Mouse (Mus musculus) layer of hippocampus, postnatal 36 days (tissue): ENCODE data around the gene Slc33a1. TPM values are rescaled to one million over a fixed set of nuclear protein-coding genes. Genes with fewer than 3 reads are reported as not detected.

ENCODE experiments used
- DNase-seq, 2 experiments: peaks; one replicate each; pipeline ENCODE4 v3.0.0; 2022
- total RNA-seq, 2 experiments: library from RNA; stranded (reverse); gene quantifications; 2 replicates each; pipeline ENCODE4 v1.2.3; 2021

Slc33a1 gene
- 10 to 100 TPM; 29.1 to 31.0 TPM for total RNA-seq

DNA sequence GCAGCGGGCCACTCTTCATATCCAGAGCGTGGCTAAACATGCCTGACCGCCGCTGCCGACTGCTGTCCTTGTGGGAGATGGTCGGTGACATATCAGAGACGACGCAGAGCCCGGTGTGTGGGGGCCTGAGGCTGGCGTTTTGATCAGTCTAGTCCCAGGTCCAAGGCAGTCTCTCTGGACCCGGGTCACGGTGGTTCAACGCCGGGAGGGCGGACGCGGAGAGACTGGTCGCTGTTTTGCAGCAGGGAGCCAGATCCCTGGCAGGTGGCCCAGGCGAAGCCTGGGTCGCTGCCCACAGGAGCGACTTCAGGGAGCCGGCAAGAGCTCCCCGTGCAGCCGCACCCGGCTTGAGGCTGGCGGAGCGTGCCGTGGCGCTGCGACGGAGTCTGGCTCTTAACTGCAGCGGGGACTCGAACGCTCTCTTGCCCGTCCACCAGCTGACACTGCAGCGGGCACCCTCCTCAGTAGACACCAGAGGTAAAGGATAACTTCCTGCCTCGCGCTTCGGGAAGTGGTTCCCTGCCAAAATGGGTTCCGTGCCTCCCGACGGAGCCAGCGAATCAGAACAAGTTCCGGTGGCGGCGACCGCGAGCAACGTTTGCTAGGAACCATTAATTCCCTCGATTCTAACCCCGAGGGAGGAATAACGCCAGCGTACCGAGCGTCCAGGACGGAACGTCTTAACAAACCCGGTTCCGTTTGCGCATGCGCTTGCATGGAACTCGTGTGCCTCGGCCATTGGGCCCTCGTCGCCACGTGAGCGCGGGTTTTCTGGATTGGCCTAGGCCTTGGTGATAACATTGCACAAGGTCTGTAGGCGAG lies at the start of gene Slc33a1:
TSS of gene Slc33a1 (minus strand) at position 669 of the 822 bp plus-strand sequence.
- DNase-seq, result peak; percentile 98 to 99

GRCm38 (mm10) chr3:63988722-63989440 lies 24.3 kb upstream of the Slc33a1 start:
- no peak for DNase-seq

- no peak for DNase-seq
These were observed 22.1 kb upstream of the Slc33a1 start for GRCm38 (mm10) chr3:63986656-63987055.

DNA sequence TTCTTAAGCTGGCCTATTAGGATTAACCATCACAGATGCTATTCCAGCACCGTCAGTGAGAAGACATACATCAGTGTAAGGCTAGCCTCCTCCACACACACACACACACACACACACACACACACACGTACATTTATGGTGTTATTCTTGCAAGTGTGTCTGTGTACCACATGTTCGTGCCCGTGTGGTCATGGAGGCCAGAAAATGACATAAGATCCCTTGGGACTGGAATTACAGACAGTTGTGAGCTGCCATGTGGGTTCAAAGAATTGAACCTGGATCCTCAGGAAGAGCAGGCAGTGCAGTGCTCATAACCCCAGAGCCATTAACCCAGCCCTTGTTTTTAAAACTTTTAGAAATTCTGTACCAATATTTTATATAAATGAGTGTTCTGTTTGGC lies 13.3 kb upstream of the Slc33a1 start:
- DNase-seq, result no peak

- DNase-seq, result peak; percentile 89
These were observed 11.7 kb upstream of the Slc33a1 start, which contains the start of gene Gmps for GRCm38 (mm10) chr3:63975955-63976908. Gmps (plus strand) TSS chr3:63976106.

GRCm38 (mm10) chr3:63965929-63966328 lies 1.4 kb upstream of the Slc33a1 start:
- DNase-seq, result no peak

- DNase-seq, result no peak
These were observed 318 bp upstream of the Slc33a1 start for GRCm38 (mm10) chr3:63964922-63965249.

GRCm38 (mm10) chr3:63963421-63964099 lies 1.0 kb downstream of the Slc33a1 start:
- no peak for DNase-seq

- DNase-seq, result no peak
These were observed 14.7 kb downstream of the Slc33a1 start for GRCm38 (mm10) chr3:63949837-63950236.

DNA sequence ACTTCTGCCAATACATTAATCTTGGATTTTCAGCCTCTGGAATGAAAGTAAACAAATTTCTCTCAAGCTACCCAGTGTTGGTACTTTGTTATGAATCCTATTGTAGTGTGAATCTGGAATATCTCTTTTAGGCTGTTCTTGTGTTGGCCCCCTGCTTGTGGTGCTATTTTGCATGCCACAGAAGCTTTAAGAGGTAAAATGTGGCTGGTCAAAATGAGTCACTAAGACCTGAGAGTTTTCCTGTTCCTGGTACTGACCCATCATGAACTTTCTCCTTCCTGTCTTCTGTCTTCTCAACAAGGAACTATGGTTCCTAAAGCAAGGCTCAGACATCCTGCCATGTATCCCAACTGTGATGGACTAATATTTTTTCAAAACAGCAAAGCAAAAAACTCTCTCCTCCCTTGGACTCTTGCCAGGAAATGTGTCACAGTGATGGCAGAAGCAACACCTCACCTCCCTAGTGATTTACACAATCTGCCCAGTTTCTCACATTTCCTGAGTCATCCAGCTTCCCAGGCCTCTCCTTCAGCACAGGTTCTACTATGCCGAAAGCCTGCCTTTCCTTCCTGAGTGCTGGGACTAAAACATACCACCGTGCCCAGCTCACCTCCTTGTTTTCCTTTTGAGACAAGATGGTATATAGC lies 23.2 kb downstream of the Slc33a1 start:
- peak in 1 of 2 experiments; percentile 17 for DNase-seq

GRCm38 (mm10) chr3:63938928-63939327 lies 25.6 kb downstream of the Slc33a1 start:
- DNase-seq, result no peak

DNA sequence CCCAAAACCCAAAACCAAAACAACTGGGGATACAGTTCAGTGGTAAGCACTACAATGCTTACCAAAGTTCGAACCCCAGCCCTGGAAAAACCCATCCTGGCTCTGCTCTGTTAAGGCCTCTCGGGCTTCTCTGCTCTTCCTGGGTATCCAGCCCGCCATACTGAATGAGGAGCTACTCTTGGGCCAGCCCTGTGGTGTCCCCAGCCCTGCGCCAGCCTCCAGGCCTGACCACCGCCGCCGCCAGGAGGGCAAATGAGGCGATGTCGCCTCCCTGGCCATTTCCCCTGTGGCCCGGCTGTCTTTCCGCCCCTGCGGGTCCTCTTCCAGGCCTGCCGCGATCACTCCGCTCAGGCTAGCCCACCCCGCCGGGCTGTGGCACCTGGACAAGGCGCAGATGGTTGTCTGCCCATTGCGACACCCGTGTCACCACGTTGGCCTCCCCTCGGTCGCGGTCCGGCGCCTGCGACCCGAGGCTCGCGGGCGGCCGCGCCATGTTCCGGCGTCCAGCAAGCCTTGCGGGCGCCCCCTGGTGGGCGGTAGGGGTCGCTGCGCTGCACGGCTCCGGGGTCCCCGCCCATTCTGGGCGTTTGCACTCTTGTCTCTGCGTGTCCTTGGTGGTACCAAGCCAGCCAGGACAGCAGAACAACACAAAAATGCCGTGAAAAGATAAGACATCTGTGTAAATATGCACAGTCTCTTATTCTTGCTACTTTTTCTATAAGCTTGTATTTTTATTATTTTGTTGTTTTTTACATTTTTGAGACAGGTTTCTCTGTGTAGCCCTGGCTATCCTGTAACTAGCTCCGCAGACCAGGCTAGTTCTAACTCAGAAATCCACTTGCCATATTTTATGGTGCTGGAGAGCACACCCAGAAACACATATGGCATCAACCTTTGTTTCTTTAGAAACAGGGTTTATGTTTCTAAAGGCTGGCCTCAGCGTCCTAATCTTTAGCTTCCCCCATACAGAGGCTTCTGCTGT lies 35.4 kb downstream of the Slc33a1 start, which contains the start of gene E130311K13Rik:
TSS of gene E130311K13Rik (minus strand) at position 595 of the 982 bp plus-strand sequence.
- DNase-seq, result peak; percentile 87 to 89

DNA sequence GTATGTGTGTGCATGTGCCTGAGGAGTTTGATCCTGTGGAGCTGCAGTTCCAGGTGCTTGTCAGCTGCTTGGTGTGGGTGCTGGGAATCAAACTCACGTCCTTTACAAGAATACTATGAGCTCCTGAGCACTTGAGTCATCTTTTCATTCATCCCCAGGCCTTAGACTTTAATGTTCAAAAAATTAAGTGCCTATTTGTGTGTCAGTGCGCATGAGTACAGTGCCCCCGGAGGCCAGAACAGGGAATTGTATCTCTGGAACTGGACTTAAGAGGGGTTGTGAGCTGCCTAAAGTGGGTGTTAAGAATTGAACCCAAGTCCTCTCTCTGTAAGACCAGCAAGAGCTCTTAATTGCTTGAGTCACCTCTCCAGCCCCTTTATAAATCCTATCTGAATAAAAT lies 44.9 kb downstream of the Slc33a1 start:
- no peak for DNase-seq

GRCm38 (mm10) chr3:63910301-63910700 lies 54.3 kb downstream of the Slc33a1 start:
- no peak for DNase-seq

GRCm38 (mm10) chr3:63905241-63905640 lies 59.3 kb downstream of the Slc33a1 start:
- no peak for DNase-seq

DNA sequence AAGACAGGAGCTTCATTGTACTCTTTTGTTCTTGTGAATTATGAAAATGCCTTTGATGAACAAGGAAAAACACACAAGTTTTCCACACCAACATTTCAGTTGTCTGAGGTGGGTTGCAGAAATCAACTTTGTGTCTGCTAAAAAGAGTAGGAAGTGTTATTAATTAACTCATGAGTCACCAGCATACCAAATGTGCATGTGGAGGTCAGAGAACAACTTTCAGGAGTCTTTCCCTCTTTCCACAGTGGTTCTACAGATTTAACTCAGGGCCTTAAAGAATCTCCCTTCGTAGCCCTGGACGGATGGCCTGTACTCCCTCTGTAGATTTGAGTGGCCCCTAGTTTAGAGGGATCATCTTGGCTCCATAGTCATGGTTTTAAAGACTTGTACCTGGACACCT lies 60.4 kb downstream of the Slc33a1 start:
- no peak for DNase-seq

DNA sequence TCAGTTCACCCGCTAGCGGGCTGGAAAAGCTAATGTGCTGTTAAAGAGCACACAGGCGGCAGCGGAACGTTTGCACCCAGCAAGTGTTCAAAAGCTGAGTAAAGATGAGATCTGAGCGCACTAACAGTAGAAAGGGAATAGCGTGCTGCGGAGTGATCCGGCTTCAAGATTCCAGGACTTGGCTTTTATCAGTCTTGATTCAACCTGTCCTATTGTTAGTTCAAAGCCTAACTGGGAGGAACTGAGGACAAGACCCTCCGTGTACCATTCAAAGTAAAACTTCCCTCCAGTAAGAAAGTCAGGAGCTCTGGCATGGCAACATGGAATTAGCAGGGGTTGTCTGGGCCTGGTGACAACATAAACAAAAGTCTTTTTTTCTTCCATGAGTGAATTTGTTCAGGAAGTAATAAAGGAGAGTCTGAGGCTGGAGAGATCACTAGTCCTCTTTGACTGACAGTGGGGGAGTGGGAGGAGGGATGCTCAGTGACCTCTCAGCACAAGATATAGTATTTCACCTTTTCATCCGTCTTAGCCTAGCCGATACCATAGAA lies 64.5 kb downstream of the Slc33a1 start:
- DNase-seq, result peak; percentile 15 to 22

DNA sequence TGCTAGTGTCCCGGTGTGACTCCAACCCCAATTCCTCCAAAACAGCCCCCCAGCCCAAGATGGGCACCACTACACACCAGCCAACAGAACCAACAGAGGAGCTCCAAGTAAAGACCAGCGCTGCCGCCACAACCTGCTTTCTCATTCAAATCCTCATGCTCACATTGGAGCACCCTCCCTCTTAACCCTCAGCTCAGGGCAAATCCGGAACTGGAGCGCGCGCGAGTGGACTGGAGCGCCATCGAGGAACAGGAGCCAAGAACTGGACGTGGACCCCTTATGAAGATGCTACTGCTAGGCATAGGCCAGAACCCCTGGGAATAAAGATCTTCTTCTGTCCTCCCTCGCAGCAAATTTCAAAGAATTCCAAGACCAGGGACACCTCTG lies 65.3 kb downstream of the Slc33a1 start, which contains the start of gene Plch1:
TSS of gene Plch1 (minus strand) at position 164 of the 387 bp plus-strand sequence.
- peak; percentile 8 to 21 for DNase-seq

DNA sequence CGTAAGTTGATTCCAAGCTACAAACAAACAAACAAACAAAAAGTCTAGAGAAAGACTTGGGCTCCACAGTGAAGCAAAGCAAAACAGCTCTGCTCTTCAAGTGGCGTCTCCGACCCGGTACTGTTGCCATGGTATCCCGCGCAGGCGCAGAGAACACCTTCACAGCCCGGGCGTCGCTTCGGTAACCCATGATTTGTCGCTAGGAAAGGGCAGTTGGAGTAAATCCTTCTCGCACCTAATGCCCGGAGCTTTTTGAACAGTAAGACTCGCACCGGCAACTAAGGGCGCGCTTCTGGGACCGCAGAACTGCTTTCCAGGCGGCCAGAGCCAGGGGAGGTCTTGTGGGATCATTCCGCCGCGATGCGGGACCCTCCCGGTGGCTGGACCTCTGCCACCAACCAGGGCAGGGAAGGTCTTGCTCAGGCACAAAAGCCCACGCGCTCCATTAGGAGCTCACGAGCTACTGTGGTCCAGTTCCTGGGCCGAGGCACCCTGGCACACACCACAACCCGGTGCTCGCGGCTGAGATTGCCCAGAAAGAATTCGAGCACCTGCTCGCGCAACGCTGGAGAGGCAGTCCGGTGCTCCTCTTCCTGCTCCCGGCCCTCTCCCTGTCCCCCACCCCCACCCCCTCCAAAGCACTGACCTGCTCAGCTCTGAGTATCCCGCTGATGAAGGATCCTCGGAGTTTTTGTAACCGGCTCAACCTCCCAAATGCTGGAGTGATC lies 65.8 kb downstream of the Slc33a1 start:
- peak; percentile 80 to 84 for DNase-seq
